Comparison of ENCODE assay signal across 23 mouse cellular contexts in genomic region chr6:108494994-108495393, GRCm38 (mm10).
"Had no signal": no experiment of that assay in that cellular context is flagged by ENCODE, and none has a peak within 500 bp of the region (broad histone marks: within the 10 kb centered on the region; RNA-seq: fewer than 3 reads in every experiment).

No protein-coding gene starts in this region.

- H3K9me3 ChIP-seq: embryonic facial prominence, embryonic 10.5 days; embryonic facial prominence, embryonic 12.5 days; embryonic facial prominence, embryonic 13.5 days; embryonic facial prominence, embryonic 15.5 days; forebrain, embryonic 10.5 days; forebrain, embryonic 12.5 days; forebrain, embryonic 13.5 days; forebrain, embryonic 15.5 days had no signal

- H3K36me3 ChIP-seq: forebrain, embryonic 15.5 days had no signal

- H3K27me3 ChIP-seq: embryonic facial prominence, embryonic 12.5 days; embryonic facial prominence, embryonic 13.5 days; embryonic facial prominence, embryonic 15.5 days; forebrain, embryonic 12.5 days; forebrain, embryonic 13.5 days; forebrain, embryonic 15.5 days had no signal

- H3K4me3 ChIP-seq: embryonic facial prominence, embryonic 10.5 days; embryonic facial prominence, embryonic 12.5 days; embryonic facial prominence, embryonic 13.5 days; embryonic facial prominence, embryonic 15.5 days; erythroblast, embryonic 14.5 days; forebrain, embryonic 10.5 days; forebrain, embryonic 12.5 days; forebrain, embryonic 13.5 days; forebrain, embryonic 15.5 days; heart, adult 2 months had no signal

- DNase-seq: cerebellum, adult 8-10 months; cerebellum, adult 9-10 months; cerebellum, adult 9-11 months; cerebellum, postnatal 14 days; cerebellum, postnatal 36 days; embryo, embryonic 11 days; gastrocnemius, postnatal 10 days; gastrocnemius, postnatal 14 days; gastrocnemius, postnatal 25 days; gastrocnemius, postnatal 36 days; heart, adult 11 months; heart, adult 18-20 months; heart, adult 2 months had no signal

- H3K9ac ChIP-seq: embryonic facial prominence, embryonic 12.5 days; embryonic facial prominence, embryonic 13.5 days; embryonic facial prominence, embryonic 15.5 days; forebrain, embryonic 12.5 days; forebrain, embryonic 13.5 days; forebrain, embryonic 15.5 days; forebrain, postnatal 0 days had no signal

- H3K27ac ChIP-seq: embryonic facial prominence, embryonic 10.5 days; embryonic facial prominence, embryonic 12.5 days; embryonic facial prominence, embryonic 13.5 days; embryonic facial prominence, embryonic 15.5 days; forebrain, embryonic 10.5 days; forebrain, embryonic 12.5 days; forebrain, embryonic 15.5 days; heart, adult 2 months had no signal

- H3K4me2 ChIP-seq: embryonic facial prominence, embryonic 12.5 days; embryonic facial prominence, embryonic 13.5 days; embryonic facial prominence, embryonic 15.5 days; forebrain, embryonic 12.5 days; forebrain, embryonic 13.5 days; forebrain, embryonic 15.5 days had no signal

- H3K4me1 ChIP-seq: embryonic facial prominence, embryonic 12.5 days had no signal
